Mouse (Mus musculus): ENCODE measurements around the gene Gm5741. TPM values are rescaled to one million over a fixed set of nuclear protein-coding genes. Genes with fewer than 3 reads are reported as not detected.

Gm5741 gene
- polyA plus RNA-seq, 1 experiment from 2014 or later: 1.6 TPM

GRCm38 (mm10) chr8:85027516-85027855 lies 40.3 kb downstream of the Gm5741 start:
- H3K36me3 ChIP-seq: peaks cover 43% of the 10 kb centered on the region
- H3K9ac ChIP-seq (replicated peaks): peak overlapping the region; percentile 100
- peak overlapping the region; percentile 92 for H3K4me2 ChIP-seq
- H3K9me3 ChIP-seq (replicated peaks): no peaks in the 10 kb centered on the region
- 4% methylated on average over 13 of the region's 13 CpGs for WGBS
- peak overlapping the region; percentile 86 for H3K27ac ChIP-seq (replicated peaks)
- H3K4me1 ChIP-seq: peaks cover 51% of the 10 kb centered on the region
- ATAC-seq (ENCODE audit: low FRiP score): no peak
- H3K27me3 ChIP-seq (replicated peaks): no peaks in the 10 kb centered on the region
- H3K4me3 ChIP-seq (replicated peaks): peak overlapping the region; percentile 100

- Histone ChIP-seq H3K4me3 (replicated peaks) (peak within 1 kb of the TSS; percentile 100), H3K9me3 (replicated peaks) (no peaks in the 10 kb centered on the region), H3K9ac (replicated peaks) (peak within 1 kb of the TSS; percentile 100), H3K27ac (replicated peaks) (peak within 1 kb of the TSS; percentile 86), H3K36me3 (peaks cover 43% of the 10 kb centered on the region), H3K27me3 (replicated peaks) (no peaks in the 10 kb centered on the region), H3K4me1 (peaks cover 51% of the 10 kb centered on the region), H3K4me2 (peak within 1 kb of the TSS; percentile 92)
- under 1% methylated on average over 75 of the region's 75 CpGs for WGBS
- ATAC-seq (ENCODE audit: low FRiP score): peak; percentile 83
Observed at GRCm38 (mm10) chr8:85026670-85027515, 40.9 kb downstream of the Gm5741 start, which contains the start of gene Trir. Gene Trir, plus strand, starts transcription at chr8:85026823.

GRCm38 (mm10) chr8:85025098-85025932 lies 42.5 kb downstream of the Gm5741 start, which contains the start of gene Asna1:
Gene Asna1, minus strand, starts transcription at chr8:85025281.
- H3K9me3 ChIP-seq (replicated peaks): no peaks in the 10 kb centered on the region
- peaks cover 43% of the 10 kb centered on the region for H3K36me3 ChIP-seq
- ATAC-seq (ENCODE audit: low FRiP score): peak; percentile 89
- H3K9ac ChIP-seq (replicated peaks): peak within 1 kb of the TSS; percentile 74
- H3K4me3 ChIP-seq (replicated peaks): peak within 1 kb of the TSS; percentile 97
- WGBS: 8% methylated on average over 30 of the region's 30 CpGs
- H3K27me3 ChIP-seq (replicated peaks): no peaks in the 10 kb centered on the region
- H3K4me1 ChIP-seq: peaks cover 51% of the 10 kb centered on the region
- H3K4me2 ChIP-seq: peak within 1 kb of the TSS; percentile 92
- peak within 1 kb of the TSS; percentile 86 for H3K27ac ChIP-seq (replicated peaks)

- Histone ChIP-seq H3K9me3 (replicated peaks) (no peaks in the 10 kb centered on the region), H3K4me2 (peak overlapping the region; percentile 92), H3K36me3 (peaks cover 47% of the 10 kb centered on the region), H3K4me3 (replicated peaks) (peak overlapping the region; percentile 97), H3K9ac (replicated peaks) (no peak overlapping the region), H3K27me3 (replicated peaks) (no peaks in the 10 kb centered on the region), H3K27ac (replicated peaks) (no peak overlapping the region), H3K4me1 (peaks cover 40% of the 10 kb centered on the region)
- no peak for ATAC-seq (ENCODE audit: low FRiP score)
- 95% methylated on average over 3 of the region's 3 CpGs for WGBS
Observed at GRCm38 (mm10) chr8:85023846-85024245, 43.9 kb downstream of the Gm5741 start.

GRCm38 (mm10) chr8:85021514-85022055 lies 46.2 kb downstream of the Gm5741 start:
- Histone ChIP-seq H3K4me1 (peaks cover 29% of the 10 kb centered on the region), H3K9me3 (replicated peaks) (no peaks in the 10 kb centered on the region), H3K4me3 (replicated peaks) (no peak overlapping the region), H3K4me2 (no peak overlapping the region), H3K9ac (replicated peaks) (no peak overlapping the region), H3K27ac (replicated peaks) (no peak overlapping the region), H3K36me3 (peaks cover 63% of the 10 kb centered on the region), H3K27me3 (replicated peaks) (no peaks in the 10 kb centered on the region)
- no peak for ATAC-seq (ENCODE audit: low FRiP score)
- 94% methylated on average over 3 of the region's 3 CpGs for WGBS

Small RNA genes lying within 50 kb of the gene (microRNA-seq; reads per million reads assigned to microRNA genes)
- gene Gm23388 (1.4 reads per million), gene Mir7070 (0.52 reads per million)

Other genes with a start within 250 kb of the Gm5741 start
- 15.7 and 17.2 TPM in 2 replicates for gene Dand5, start 245.2 kb downstream of the Gm5741 start, polyA plus RNA-seq (2015; fragmentation: Nextera tagmentation; extraction: Ambion mirVana)
- 44.3 and 45.1 TPM in 2 replicates for gene Gadd45gip1, start 236.5 kb downstream of the Gm5741 start, polyA plus RNA-seq (2015; fragmentation: Nextera tagmentation; extraction: Ambion mirVana)
- 71.3 and 98.0 TPM in 2 replicates for gene Rad23a, start 227.3 kb downstream of the Gm5741 start, polyA plus RNA-seq (2015; fragmentation: Nextera tagmentation; extraction: Ambion mirVana)
- 730 and 802 TPM in 2 replicates for gene Calr, start 221.0 kb downstream of the Gm5741 start, polyA plus RNA-seq (2015; fragmentation: Nextera tagmentation; extraction: Ambion mirVana)
- 105 and 108 TPM in 2 replicates for gene Farsa, start 211.0 kb downstream of the Gm5741 start, polyA plus RNA-seq (2015; fragmentation: Nextera tagmentation; extraction: Ambion mirVana)
- 26.4 and 49.7 TPM in 2 replicates for gene Syce2, start 195.9 kb downstream of the Gm5741 start, polyA plus RNA-seq (2015; fragmentation: Nextera tagmentation; extraction: Ambion mirVana)
- 39.8 and 41.3 TPM in 2 replicates for gene Gcdh, start 174.1 kb downstream of the Gm5741 start, polyA plus RNA-seq (2015; fragmentation: Nextera tagmentation; extraction: Ambion mirVana)
- 0.49 and 1.1 TPM in 2 replicates for gene Klf1, start 166.1 kb downstream of the Gm5741 start, polyA plus RNA-seq (2015; fragmentation: Nextera tagmentation; extraction: Ambion mirVana)
- 5.2 and 7.3 TPM in 2 replicates for gene Dnase2a, start 159.4 kb downstream of the Gm5741 start, polyA plus RNA-seq (2015; fragmentation: Nextera tagmentation; extraction: Ambion mirVana)
- gene Mast1, start 130.6 kb downstream of the Gm5741 start, polyA plus RNA-seq (2015; fragmentation: Nextera tagmentation; extraction: Ambion mirVana): 60.7 and 74.7 TPM in 2 replicates
- 3.0 and 3.8 TPM in 2 replicates for gene Rtbdn, start 121.0 kb downstream of the Gm5741 start, polyA plus RNA-seq (2015; fragmentation: Nextera tagmentation; extraction: Ambion mirVana)
- gene Gm49661, start 98.5 kb downstream of the Gm5741 start, polyA plus RNA-seq (2015; fragmentation: Nextera tagmentation; extraction: Ambion mirVana): not detected in 2 replicates
- gene Prdx2, start 98.4 kb downstream of the Gm5741 start, polyA plus RNA-seq (2015; fragmentation: Nextera tagmentation; extraction: Ambion mirVana): 930 and 1,070 TPM in 2 replicates
- 55.0 and 81.5 TPM in 2 replicates for gene Rnaseh2a, start 98.2 kb downstream of the Gm5741 start, polyA plus RNA-seq (2015; fragmentation: Nextera tagmentation; extraction: Ambion mirVana)
- 9.4 and 15.1 TPM in 2 replicates for gene Junb, start 89.3 kb downstream of the Gm5741 start, polyA plus RNA-seq (2015; fragmentation: Nextera tagmentation; extraction: Ambion mirVana)
- gene Hook2, start 77.4 kb downstream of the Gm5741 start, polyA plus RNA-seq (2015; fragmentation: Nextera tagmentation; extraction: Ambion mirVana): 33.9 and 37.2 TPM in 2 replicates
- gene Best2, start 53.5 kb downstream of the Gm5741 start, polyA plus RNA-seq (2015; fragmentation: Nextera tagmentation; extraction: Ambion mirVana): not detected in 2 replicates
- gene Asna1, start 42.7 kb downstream of the Gm5741 start, polyA plus RNA-seq (2015; fragmentation: Nextera tagmentation; extraction: Ambion mirVana): 148 and 154 TPM in 2 replicates
- gene Trir, start 41.2 kb downstream of the Gm5741 start, polyA plus RNA-seq (2015; fragmentation: Nextera tagmentation; extraction: Ambion mirVana): 116 and 124 TPM in 2 replicates
- gene Tnpo2, start 31.1 kb downstream of the Gm5741 start, polyA plus RNA-seq (2015; fragmentation: Nextera tagmentation; extraction: Ambion mirVana): 54.9 and 55.5 TPM in 2 replicates
- gene Fbxw9, start 7.9 kb downstream of the Gm5741 start, polyA plus RNA-seq (2015; fragmentation: Nextera tagmentation; extraction: Ambion mirVana): 60.6 and 68.3 TPM in 2 replicates
- 102 and 117 TPM in 2 replicates for gene Dhps, start 3.8 kb upstream of the Gm5741 start, polyA plus RNA-seq (2015; fragmentation: Nextera tagmentation; extraction: Ambion mirVana)
- gene Wdr83os, start 12.8 kb upstream of the Gm5741 start, polyA plus RNA-seq (2015; fragmentation: Nextera tagmentation; extraction: Ambion mirVana): 111 and 121 TPM in 2 replicates
- 50.3 and 50.5 TPM in 2 replicates for gene Wdr83, start 13.3 kb upstream of the Gm5741 start, polyA plus RNA-seq (2015; fragmentation: Nextera tagmentation; extraction: Ambion mirVana)
- gene Man2b1, start 15.3 kb upstream of the Gm5741 start, polyA plus RNA-seq (2015; fragmentation: Nextera tagmentation; extraction: Ambion mirVana): 19.3 and 31.1 TPM in 2 replicates
- 3.4 and 4.2 TPM in 2 replicates for gene Zfp791, start 55.1 kb upstream of the Gm5741 start, polyA plus RNA-seq (2015; fragmentation: Nextera tagmentation; extraction: Ambion mirVana)
- not detected in 2 replicates for gene Cks1brt, start 83.9 kb upstream of the Gm5741 start, polyA plus RNA-seq (2015; fragmentation: Nextera tagmentation; extraction: Ambion mirVana)
- not detected in 2 replicates for gene Olfr371, start 158.0 kb upstream of the Gm5741 start, polyA plus RNA-seq (2015; fragmentation: Nextera tagmentation; extraction: Ambion mirVana)
- gene Orc6, start 231.7 kb upstream of the Gm5741 start, polyA plus RNA-seq (2015; fragmentation: Nextera tagmentation; extraction: Ambion mirVana): 69.5 and 75.7 TPM in 2 replicates
- gene Vps35, start 231.8 kb upstream of the Gm5741 start, polyA plus RNA-seq (2015; fragmentation: Nextera tagmentation; extraction: Ambion mirVana): 171 and 178 TPM in 2 replicates

Data from neural tube, embryonic 15.5 days (tissue).